ENCODE assay signal across 8 mouse cellular contexts in the genomic region with DNA sequence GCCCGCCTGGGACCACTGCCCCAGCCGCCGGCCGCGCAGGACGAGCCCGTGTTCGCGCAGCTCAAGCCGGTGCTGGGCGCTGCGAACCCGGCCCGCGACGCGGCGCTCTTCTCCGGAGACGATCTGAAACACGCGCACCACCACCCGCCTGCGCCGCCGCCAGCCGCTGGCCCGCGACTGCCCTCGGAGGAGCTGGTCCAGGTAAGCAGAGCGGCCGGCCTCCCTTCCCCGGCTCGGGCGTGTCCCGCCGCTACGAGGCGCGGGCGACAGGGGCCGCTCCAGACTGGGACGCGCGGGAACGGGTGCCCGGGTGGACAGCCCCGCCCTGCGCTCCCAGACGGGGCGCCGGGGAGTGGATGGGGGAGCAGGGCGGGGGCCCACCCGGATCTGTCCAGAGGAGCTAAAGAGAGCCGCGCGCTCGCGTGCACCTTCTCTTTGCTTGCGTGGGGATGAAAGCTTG. TPM values are rescaled to one million over a fixed set of nuclear protein-coding genes. Genes with fewer than 3 reads are reported as not detected.
A peak's percentile ranks its signal among the peaks of the same experiment; 100 is the strongest.
DNase-seq lines count a peak whose midpoint lies in the region; ATAC-seq and TF ChIP-seq lines count a peak whose summit lies in the region.

No protein-coding gene starts in this region.

- no peak for TF ChIP-seq CTCF in cortical plate, adult 2 months (IDR thresholded peaks at IDR 0.05; ENCODE audit: extremely low read depth, insufficient read depth, low read length)
- peak; percentile 44 for TF ChIP-seq CTCF in gastrocnemius, adult 2 months (IDR thresholded peaks at IDR 0.05)

- H3K9me3 ChIP-seq in hindbrain, embryonic 16.5 days (ENCODE audit: control insufficient read depth, low read length) = no peaks in the 10 kb centered on the region

- H3K4me3 ChIP-seq in cortical plate, adult 2 months (ENCODE audit: insufficient read depth, low read length) = peak overlapping the region; percentile 97
- H3K4me3 ChIP-seq in gastrocnemius, adult 2 months = peak overlapping the region; percentile 76
- peak overlapping the region; percentile 74 for H3K4me3 ChIP-seq in hindbrain, embryonic 16.5 days (ENCODE audit: low read length)

- peak overlapping the region; percentile 94 for H3K4me2 ChIP-seq in hindbrain, embryonic 16.5 days (ENCODE audit: low read length)

- H3K27ac ChIP-seq in cortical plate, adult 2 months (ENCODE audit: insufficient read depth, low read length) = peak overlapping the region; percentile 86
- H3K27ac ChIP-seq in gastrocnemius, adult 2 months = peak overlapping the region; percentile 90
- H3K27ac ChIP-seq in hindbrain, embryonic 16.5 days (ENCODE audit: low read depth, low read length) = 0 out of 2 replicates have a peak overlapping the region, but pooled peaks have one; percentile 31

- intact Hi-C loops in gastrocnemius, adult 2 months (cut with DNase I) = loop anchor here (5.0 to 10.0 kb wide), 3 partner anchors 104 to 596 kb away; no protein-coding TSS in a partner anchor
- intact Hi-C loops in left cerebral cortex, postnatal 25 days (cut with DNase I) = loop anchor here (5.0 to 10.0 kb wide), 2 partner anchors 154 to 593 kb away; no protein-coding TSS in a partner anchor

- peak; percentile 87 for ATAC-seq in hindbrain, embryonic 16.5 days
- ATAC-seq in megakaryocyte-erythroid progenitor cell, adult 5-6 weeks (replicated peaks; ENCODE audit: low FRiP score, low TSS enrichment, poor library complexity, severe bottlenecking) = peak; percentile 36
- no peak for ATAC-seq in activated CD4-positive, CD25-positive, alpha-beta regulatory T cell, adult 4 months

- no peak for TF ChIP-seq POLR2A in cortical plate, adult 2 months (IDR thresholded peaks at IDR 0.05; ENCODE audit: extremely low read depth, insufficient read depth, low read length)

- no peaks in the 10 kb centered on the region for H3K36me3 ChIP-seq in hindbrain, embryonic 16.5 days (ENCODE audit: control insufficient read depth, insufficient read depth, low read length)

- peak; percentile 66 to 86 for DNase-seq in adrenal gland, adult (ENCODE audit: inconsistent age in 2 of 2, low spot score in 1 of 2)
- peak; percentile 85 for DNase-seq in gastrocnemius, adult 2 months
- DNase-seq in left cerebral cortex, postnatal 25 days (ENCODE audit: low spot score in 2 of 2) = peak; percentile 60 to 64
- DNase-seq in right cerebral cortex, postnatal 4 days = peak; percentile 65

- WGBS in hindbrain, embryonic 16.5 days = under 1% methylated on average over 33 of the region's 60 CpGs

- H3K9ac ChIP-seq in hindbrain, embryonic 16.5 days (ENCODE audit: low read depth, low read length) = peak overlapping the region; percentile 72

- H3K27me3 ChIP-seq in hindbrain, embryonic 16.5 days (replicated peaks; ENCODE audit: control insufficient read depth, insufficient read depth, low read length) = peaks cover 4% of the 10 kb centered on the region; the same call in 1 of the 2 replicates

- H3K4me1 ChIP-seq in cortical plate, adult 2 months (ENCODE audit: control insufficient read depth, insufficient read depth, low read length) = no peaks in the 10 kb centered on the region
- peaks cover 13% of the 10 kb centered on the region for H3K4me1 ChIP-seq in hindbrain, embryonic 16.5 days (ENCODE audit: control insufficient read depth, insufficient read depth, low read depth, low read length)

RNA-seq across cellular contexts. Expression of gene Klf5, which starts 0.6 kb away (rescaled TPM):
- 8.5 and 8.9 TPM in 2 replicates for polyA plus RNA-seq in cortical plate, adult 2 months (2012; rRNA removed)
- total RNA-seq in gastrocnemius, adult 2 months (2021) = 1 to 10 TPM; 4.7 to 5.5 TPM
- polyA plus RNA-seq in hindbrain, embryonic 16.5 days (2015; fragmentation: Nextera tagmentation; extraction: Ambion mirVana) = 3.2 and 3.6 TPM in 2 replicates
- total RNA-seq in left cerebral cortex, postnatal 25 days (2021) = 10 to 100 TPM; 14.0 to 16.9 TPM
- 3.3 and 3.4 TPM in 2 replicates for total RNA-seq in megakaryocyte-erythroid progenitor cell, adult 5-6 weeks (2014; fragmentation: Nextera tagmentation)
- 0.46 and 3.1 TPM in 2 replicates for total RNA-seq in megakaryocyte-erythroid progenitor cell, adult 5-6 weeks (2017)
- not detected for polyA plus RNA-seq in activated CD4-positive, CD25-positive, alpha-beta regulatory T cell, adult 4 months (2017; shearing (Covaris generic))

Comparison
In these comparisons a context has a peak if more than half of its experiments do, and no peak if none do; other contexts are left out.
1. H3K27ac ChIP-seq: peak in every context shown above with its lines; median percentile 90 in gastrocnemius, adult 2 months; 86 in cortical plate, adult 2 months; 31 in hindbrain, embryonic 16.5 days.